Mouse (Mus musculus): ENCODE data around the gene Ptpn3. TPM values are rescaled to one million over a fixed set of nuclear protein-coding genes. Genes with fewer than 3 reads are reported as not detected.
A peak's percentile ranks its signal among the peaks of the same experiment; 100 is the strongest.

The Ptpn3 gene
- polyA plus RNA-seq, 1 experiment from 2014 or later: 2.8 TPM

DNA sequence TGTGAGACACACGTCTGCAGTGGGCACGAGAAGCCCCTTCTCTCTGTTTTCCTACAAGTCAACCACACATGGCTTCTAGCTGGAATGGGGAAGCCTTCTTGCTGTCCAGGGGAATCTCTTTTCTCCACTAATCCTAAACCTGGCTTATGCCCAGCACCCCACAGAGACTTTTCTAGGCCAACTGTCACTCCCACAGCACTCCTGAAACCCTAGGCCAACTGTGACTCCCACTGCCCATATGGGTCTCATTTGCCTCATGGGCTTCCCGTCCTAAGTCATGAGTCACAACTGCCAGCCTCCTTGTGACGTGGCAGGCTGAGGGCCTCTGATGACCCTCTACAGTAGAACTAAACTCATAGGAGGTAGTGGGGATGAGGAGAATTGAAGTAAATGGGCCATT, 44.9 kb downstream of the Ptpn3 start:
- H3K4me1 ChIP-seq: peaks cover 14% of the 10 kb centered on the region
- no peak overlapping the region for H3K4me2 ChIP-seq
- no peaks in the 10 kb centered on the region for H3K36me3 ChIP-seq (replicated peaks)
- ATAC-seq (replicated peaks): no peak
- no peak overlapping the region for H3K27ac ChIP-seq
- no peaks in the 10 kb centered on the region for H3K27me3 ChIP-seq (replicated peaks)
- H3K9ac ChIP-seq: no peak overlapping the region
- no peak overlapping the region for H3K4me3 ChIP-seq
- H3K9me3 ChIP-seq: no peaks in the 10 kb centered on the region
- 85% methylated on average over 4 of the region's 4 CpGs for WGBS

- H3K4me2 ChIP-seq: no peak overlapping the region
- H3K9me3 ChIP-seq: no peaks in the 10 kb centered on the region
- no peak for ATAC-seq (replicated peaks)
- WGBS: 85% methylated on average over 6 of the region's 6 CpGs
- no peak overlapping the region for H3K27ac ChIP-seq
- H3K9ac ChIP-seq: no peak overlapping the region
- no peaks in the 10 kb centered on the region for H3K27me3 ChIP-seq (replicated peaks)
- H3K36me3 ChIP-seq (replicated peaks): no peaks in the 10 kb centered on the region
- H3K4me3 ChIP-seq: no peak overlapping the region
- peaks cover 14% of the 10 kb centered on the region for H3K4me1 ChIP-seq
Observed at GRCm38 (mm10) chr4:57254412-57254811, 47.2 kb downstream of the Ptpn3 start.

DNA sequence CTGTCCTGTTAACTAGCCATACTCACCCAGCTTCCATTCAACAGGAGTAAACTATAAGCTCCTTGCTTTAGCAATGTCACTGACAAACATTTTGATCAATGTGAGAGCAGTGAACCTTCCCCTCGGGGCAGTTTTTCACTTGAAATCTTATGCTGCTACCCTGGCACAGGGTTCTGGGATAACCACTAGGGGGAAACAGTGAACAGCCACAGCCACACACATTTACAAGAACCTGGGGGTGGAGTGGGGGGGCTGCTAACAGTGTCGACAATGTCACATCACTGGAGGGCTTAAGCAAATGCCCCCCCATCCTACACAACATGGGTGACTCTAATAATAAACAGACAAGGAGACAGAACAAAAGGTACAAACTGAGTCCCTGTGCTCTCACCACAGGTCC, 51.0 kb downstream of the Ptpn3 start:
- Histone ChIP-seq H3K9ac (no peak overlapping the region), H3K9me3 (no peaks in the 10 kb centered on the region), H3K4me3 (no peak overlapping the region), H3K4me2 (no peak overlapping the region), H3K27ac (no peak overlapping the region), H3K4me1 (0 out of 2 replicates have a peak, but pooled peaks cover 4% of the 10 kb centered on the region), H3K36me3 (replicated peaks) (no peaks in the 10 kb centered on the region), H3K27me3 (replicated peaks) (no peaks in the 10 kb centered on the region)
- WGBS: 29% methylated on average over 2 of the region's 2 CpGs
- ATAC-seq (replicated peaks): no peak

GRCm38 (mm10) chr4:57249108-57249507, 52.5 kb downstream of the Ptpn3 start:
- Histone ChIP-seq H3K36me3 (replicated peaks) (no peaks in the 10 kb centered on the region), H3K4me2 (no peak overlapping the region), H3K27me3 (replicated peaks) (no peaks in the 10 kb centered on the region), H3K4me3 (no peak overlapping the region), H3K9me3 (no peaks in the 10 kb centered on the region), H3K27ac (no peak overlapping the region), H3K9ac (no peak overlapping the region), H3K4me1 (0 out of 2 replicates have a peak, but pooled peaks cover 4% of the 10 kb centered on the region)
- WGBS: 51% methylated on average over 8 of the region's 8 CpGs
- ATAC-seq (replicated peaks): no peak

DNA sequence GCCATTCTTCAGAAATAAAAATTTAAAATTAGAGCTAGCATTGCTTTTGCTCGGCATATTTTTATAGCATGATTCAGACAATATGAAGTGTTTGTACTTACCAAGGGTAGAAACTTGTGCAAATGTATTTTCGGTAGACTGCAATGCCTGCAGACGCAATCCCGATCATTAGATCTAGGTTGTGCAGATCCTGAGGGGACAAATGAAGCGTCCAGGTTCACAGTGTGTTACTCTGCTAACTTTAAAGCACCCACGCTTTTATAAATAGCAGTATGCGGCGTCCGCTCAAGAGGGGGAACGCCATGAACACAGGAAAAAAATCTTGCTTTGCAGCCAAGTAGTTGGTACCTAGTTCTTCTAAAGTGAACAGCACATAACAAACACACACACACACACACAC, 56.8 kb downstream of the Ptpn3 start:
- Histone ChIP-seq H3K9me3 (no peaks in the 10 kb centered on the region), H3K4me3 (no peak overlapping the region), H3K9ac (no peak overlapping the region), H3K4me1 (0 out of 2 replicates have a peak, but pooled peaks cover 4% of the 10 kb centered on the region), H3K4me2 (no peak overlapping the region), H3K27ac (no peak overlapping the region), H3K36me3 (replicated peaks) (no peaks in the 10 kb centered on the region), H3K27me3 (replicated peaks) (no peaks in the 10 kb centered on the region)
- 89% methylated on average over 10 of the region's 10 CpGs for WGBS
- ATAC-seq (replicated peaks): no peak

GRCm38 (mm10) chr4:57243312-57243711, 58.3 kb downstream of the Ptpn3 start:
- no peaks in the 10 kb centered on the region for H3K9me3 ChIP-seq
- H3K4me3 ChIP-seq: no peak overlapping the region
- no peak for ATAC-seq (replicated peaks)
- H3K36me3 ChIP-seq (replicated peaks): no peaks in the 10 kb centered on the region
- no peak overlapping the region for H3K27ac ChIP-seq
- WGBS: 36% methylated on average over 11 of the region's 11 CpGs
- H3K4me1 ChIP-seq: no peaks in the 10 kb centered on the region
- H3K27me3 ChIP-seq (replicated peaks): no peaks in the 10 kb centered on the region
- no peak overlapping the region for H3K9ac ChIP-seq
- no peak overlapping the region for H3K4me2 ChIP-seq

DNA sequence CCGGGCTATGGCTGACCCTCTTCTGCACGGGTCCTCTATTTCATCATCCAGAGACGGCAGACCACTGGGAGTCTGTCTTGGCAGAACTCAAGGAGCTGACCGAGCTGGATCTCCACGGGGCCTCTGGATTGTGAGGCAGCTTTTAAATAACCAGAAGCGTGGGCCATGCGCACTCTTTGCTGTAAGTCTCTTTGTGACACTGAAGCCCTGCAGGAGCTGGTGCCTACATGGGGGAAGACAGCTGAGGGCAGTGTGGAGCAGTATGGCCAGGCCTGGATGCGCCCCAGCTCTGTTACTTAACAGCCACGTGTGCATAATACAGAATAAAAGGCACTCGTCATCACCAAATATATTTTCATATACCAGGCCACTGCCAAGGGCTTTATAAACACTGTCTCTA, 60.7 kb downstream of the Ptpn3 start:
- no peak for ATAC-seq (replicated peaks)
- no peaks in the 10 kb centered on the region for H3K27me3 ChIP-seq (replicated peaks)
- H3K36me3 ChIP-seq (replicated peaks): no peaks in the 10 kb centered on the region
- H3K4me3 ChIP-seq: no peak overlapping the region
- H3K4me1 ChIP-seq: peaks cover 2% of the 10 kb centered on the region; the same call in 1 of the 2 replicates
- 78% methylated on average over 10 of the region's 10 CpGs for WGBS
- no peak overlapping the region for H3K9ac ChIP-seq
- H3K27ac ChIP-seq: no peak overlapping the region
- H3K9me3 ChIP-seq: no peaks in the 10 kb centered on the region
- H3K4me2 ChIP-seq: no peak overlapping the region

DNA sequence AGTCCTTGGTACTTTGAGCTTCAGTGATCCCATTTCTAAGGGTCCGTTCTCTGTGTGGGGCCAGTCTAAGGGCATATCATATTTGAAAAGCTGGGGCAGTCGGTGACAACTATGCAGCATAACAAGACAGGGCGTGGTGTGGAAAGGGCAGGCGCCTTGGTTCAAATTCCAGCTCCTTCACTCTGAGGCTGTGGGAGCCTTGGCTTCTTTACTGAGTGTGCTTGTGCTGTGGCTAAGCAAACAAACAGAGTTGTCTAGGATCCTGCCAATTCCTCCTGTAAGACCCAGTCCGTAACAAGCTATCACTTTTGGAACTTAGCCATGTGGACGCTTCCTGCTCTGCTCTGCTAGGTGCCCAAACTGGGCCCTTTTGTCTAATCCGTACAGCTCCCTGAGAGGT, 61.5 kb downstream of the Ptpn3 start:
- H3K27me3 ChIP-seq (replicated peaks): no peaks in the 10 kb centered on the region
- no peak for ATAC-seq (replicated peaks)

GRCm38 (mm10) chr4:57239112-57239511, 62.5 kb downstream of the Ptpn3 start:
- 72% methylated on average over 6 of the region's 6 CpGs for WGBS
- H3K9ac ChIP-seq: no peak overlapping the region
- ATAC-seq (replicated peaks): no peak
- peaks cover 2% of the 10 kb centered on the region; the same call in 1 of the 2 replicates for H3K4me1 ChIP-seq
- H3K27me3 ChIP-seq (replicated peaks): no peaks in the 10 kb centered on the region
- no peak overlapping the region for H3K27ac ChIP-seq
- no peaks in the 10 kb centered on the region for H3K36me3 ChIP-seq (replicated peaks)
- H3K9me3 ChIP-seq: no peaks in the 10 kb centered on the region
- H3K4me2 ChIP-seq: no peak overlapping the region
- no peak overlapping the region for H3K4me3 ChIP-seq

More for the DNA sequence above, 61.5 kb downstream of the Ptpn3 start:
- Histone ChIP-seq H3K36me3 (replicated peaks) (no peaks in the 10 kb centered on the region), H3K4me1 (peaks cover 2% of the 10 kb centered on the region; the same call in 1 of the 2 replicates), H3K4me2 (no peak overlapping the region), H3K9ac (no peak overlapping the region), H3K4me3 (no peak overlapping the region), H3K27ac (no peak overlapping the region), H3K9me3 (no peaks in the 10 kb centered on the region)
- 65% methylated on average over 7 of the region's 7 CpGs for WGBS

GRCm38 (mm10) chr4:57238118-57238517, 63.5 kb downstream of the Ptpn3 start:
- no peaks in the 10 kb centered on the region for H3K9me3 ChIP-seq
- H3K9ac ChIP-seq: no peak overlapping the region
- H3K36me3 ChIP-seq (replicated peaks): no peaks in the 10 kb centered on the region
- H3K4me1 ChIP-seq: peaks cover 2% of the 10 kb centered on the region; the same call in 1 of the 2 replicates
- no peak overlapping the region for H3K27ac ChIP-seq
- H3K4me3 ChIP-seq: no peak overlapping the region
- H3K4me2 ChIP-seq: no peak overlapping the region
- 81% methylated on average over 7 of the region's 7 CpGs for WGBS
- no peak for ATAC-seq (replicated peaks)
- no peaks in the 10 kb centered on the region for H3K27me3 ChIP-seq (replicated peaks)

- Histone ChIP-seq H3K4me2 (no peak overlapping the region), H3K27ac (no peak overlapping the region), H3K4me1 (peaks cover 2% of the 10 kb centered on the region; the same call in 1 of the 2 replicates), H3K9me3 (no peaks in the 10 kb centered on the region), H3K27me3 (replicated peaks) (no peaks in the 10 kb centered on the region), H3K9ac (no peak overlapping the region), H3K36me3 (replicated peaks) (no peaks in the 10 kb centered on the region), H3K4me3 (no peak overlapping the region)
- no peak; the same call in 1 of the 2 replicates for ATAC-seq (replicated peaks)
- WGBS: 59% methylated on average over 5 of the region's 5 CpGs
Observed at GRCm38 (mm10) chr4:57236513-57236912, 65.1 kb downstream of the Ptpn3 start.

- H3K9ac ChIP-seq: no peak overlapping the region
- H3K4me2 ChIP-seq: no peak overlapping the region
- 65% methylated on average over 4 of the region's 4 CpGs for WGBS
- peaks cover 2% of the 10 kb centered on the region; the same call in 1 of the 2 replicates for H3K4me1 ChIP-seq
- H3K36me3 ChIP-seq (replicated peaks): no peaks in the 10 kb centered on the region
- no peak for ATAC-seq (replicated peaks)
- H3K27ac ChIP-seq: no peak overlapping the region
- H3K9me3 ChIP-seq: no peaks in the 10 kb centered on the region
- H3K27me3 ChIP-seq (replicated peaks): no peaks in the 10 kb centered on the region
- no peak overlapping the region for H3K4me3 ChIP-seq
Observed at GRCm38 (mm10) chr4:57235741-57236140, 65.9 kb downstream of the Ptpn3 start.

DNA sequence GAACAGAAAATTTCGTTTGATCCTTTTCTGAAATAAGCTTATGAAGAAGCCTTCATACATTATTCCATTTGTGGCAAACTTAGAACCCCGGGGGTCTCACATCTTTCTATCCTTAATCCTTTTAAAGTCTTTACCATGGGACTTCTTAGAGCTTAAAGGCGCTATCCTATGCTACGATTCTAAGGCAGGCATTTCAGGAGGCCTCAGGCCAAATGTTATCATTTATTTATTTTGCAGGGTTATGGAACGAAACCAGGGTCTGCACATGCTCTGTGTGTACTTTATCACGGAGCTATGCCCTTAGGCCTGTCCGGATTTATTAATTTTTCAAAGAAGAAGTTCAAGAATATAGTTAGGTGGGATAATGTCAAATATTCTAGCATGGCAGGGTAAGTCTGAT, 67.3 kb downstream of the Ptpn3 start:
- WGBS: 53% methylated on average over 7 of the region's 7 CpGs
- peak; percentile 59 for ATAC-seq (replicated peaks)

More for the DNA sequence above, 67.3 kb downstream of the Ptpn3 start:
- no peaks in the 10 kb centered on the region for H3K27me3 ChIP-seq (replicated peaks)
- no peak overlapping the region for H3K4me2 ChIP-seq
- H3K4me3 ChIP-seq: no peak overlapping the region
- no peaks in the 10 kb centered on the region for H3K9me3 ChIP-seq
- peaks cover 6% of the 10 kb centered on the region; the same call in 1 of the 2 replicates for H3K4me1 ChIP-seq
- H3K9ac ChIP-seq: no peak overlapping the region
- H3K36me3 ChIP-seq (replicated peaks): no peaks in the 10 kb centered on the region
- H3K27ac ChIP-seq: 0 out of 2 replicates have a peak overlapping the region, but pooled peaks have one; percentile 23

Measured in midbrain, embryonic 15.5 days (tissue).